Mouse (Mus musculus) testis, postnatal 10 days (tissue): ENCODE data around the gene Agfg1.
"Not testable (repeated sequence)": the region's sequence is repeated elsewhere in the genome, so short reads cannot be mapped to it uniquely, and the experiment has no call there.

Source experiments
- DNase-seq: peaks from one replicate; pipeline ENCODE4 v3.0.0; 2021; ENCODE audit warnings: low spot score

Gene Agfg1

GRCm38 (mm10) chr1:82913025-82913424 lies 73.7 kb downstream of the Agfg1 start, which contains the start of gene A030005L19Rik:
Gene A030005L19Rik (plus strand): TSS chr1:82913325.
- DNase-seq = no peak

- not testable (repeated sequence) for DNase-seq
These were observed 74.2 kb downstream of the Agfg1 start for GRCm38 (mm10) chr1:82913434-82913833.

GRCm38 (mm10) chr1:82924650-82925049 lies 85.4 kb downstream of the Agfg1 start, which contains the start of gene A030014E15Rik:
Gene A030014E15Rik (plus strand): TSS chr1:82924917.
- no peak for DNase-seq

- DNase-seq = not testable (repeated sequence)
These were observed 91.3 kb downstream of the Agfg1 start for GRCm38 (mm10) chr1:82930558-82930957.

- not testable (repeated sequence) for DNase-seq
These were observed 92.0 kb downstream of the Agfg1 start, which contains the start of gene Gm6217 for GRCm38 (mm10) chr1:82931326-82931725. Gene Gm6217 (minus strand): TSS chr1:82931399.

- no peak for DNase-seq
These were observed 99.4 kb downstream of the Agfg1 start for GRCm38 (mm10) chr1:82938666-82939065.

- not testable (repeated sequence) for DNase-seq
These were observed 103.2 kb downstream of the Agfg1 start for GRCm38 (mm10) chr1:82942505-82942904.

GRCm38 (mm10) chr1:82943295-82943694 lies 104.0 kb downstream of the Agfg1 start, which contains the start of gene A030003K21Rik:
Gene A030003K21Rik (minus strand): TSS chr1:82943388.
- not testable (repeated sequence) for DNase-seq

- not testable (repeated sequence) for DNase-seq
These were observed 106.7 kb downstream of the Agfg1 start for GRCm38 (mm10) chr1:82946029-82946428.

GRCm38 (mm10) chr1:82948601-82949000 lies 109.3 kb downstream of the Agfg1 start:
- no peak for DNase-seq
